Mouse (Mus musculus): ENCODE measurements around the gene Npas3. TPM values are rescaled to one million over a fixed set of nuclear protein-coding genes. Genes with fewer than 3 reads are reported as not detected.

Npas3 gene
- polyA plus RNA-seq, 1 experiment from 2014 or later = 7.2 TPM

DNA sequence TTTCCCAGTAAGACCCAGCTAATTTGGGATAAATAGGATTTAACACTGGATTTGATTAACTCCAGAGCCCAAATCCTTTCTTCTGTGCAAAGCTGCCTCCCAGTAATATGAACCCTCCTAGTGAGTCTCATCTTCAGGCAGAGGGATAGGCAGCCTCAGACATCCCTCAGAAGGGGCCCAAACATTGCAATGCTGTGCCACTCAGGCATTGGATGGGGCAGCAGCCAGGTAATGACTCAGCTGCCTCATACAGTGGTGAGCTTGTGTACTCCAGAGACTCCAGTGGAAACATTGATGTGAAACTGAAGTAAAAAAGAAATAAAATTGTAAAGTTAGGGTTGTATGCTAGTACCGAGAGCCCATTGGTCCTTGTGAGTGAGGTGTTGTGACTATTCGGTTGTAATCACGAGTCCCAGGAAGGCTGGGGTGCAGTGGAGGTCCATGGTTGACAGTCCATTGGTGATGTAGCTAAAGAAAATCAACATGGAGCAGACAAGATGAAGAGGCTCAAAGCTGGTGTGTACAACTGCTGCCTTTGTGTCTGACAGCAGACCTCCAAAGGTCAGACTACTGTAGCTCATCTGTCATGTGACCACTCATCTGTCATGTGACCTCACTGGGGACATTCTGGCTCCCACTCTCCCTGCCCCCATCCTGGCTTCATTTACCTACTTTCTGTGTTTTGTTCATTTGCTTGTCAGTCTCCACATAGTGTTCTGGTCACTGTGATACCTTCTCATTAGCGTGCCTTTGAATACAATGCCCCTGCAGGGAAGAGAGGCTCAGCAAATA lies 383.0 kb downstream of the Npas3 start:
- no peak overlapping the region for H3K4me3 ChIP-seq
- no peak for DNase-seq (ENCODE audit: extremely low spot score, low spot score)
- H3K27me3 ChIP-seq (ENCODE audit: poor library complexity, severe bottlenecking) = no peaks in the 10 kb centered on the region
- H3K9me3 ChIP-seq = no peaks in the 10 kb centered on the region
- no peak overlapping the region for H3K27ac ChIP-seq
- H3K36me3 ChIP-seq (replicated peaks) = no peaks in the 10 kb centered on the region
- WGBS = 87% methylated on average over 4 of the region's 4 CpGs
- H3K4me1 ChIP-seq = peaks cover 50% of the 10 kb centered on the region

DNA sequence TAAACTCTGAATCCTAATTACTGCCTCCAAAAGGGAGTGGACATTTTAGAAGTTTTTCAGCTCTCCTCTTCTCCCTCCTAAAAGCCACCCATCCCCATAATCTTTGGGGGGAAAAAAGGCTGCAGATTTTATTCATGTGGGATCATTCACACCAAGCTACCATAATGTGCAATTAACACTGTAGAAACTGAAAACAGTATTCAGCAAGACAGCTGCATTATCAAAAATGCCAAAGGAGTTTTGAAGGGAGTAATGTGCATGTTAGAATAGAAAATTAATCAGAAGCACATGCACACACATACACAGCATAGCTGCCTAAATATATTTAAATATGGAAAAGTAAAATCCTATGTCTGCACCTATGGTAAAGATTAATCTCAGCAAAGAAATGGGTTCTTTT lies 390.1 kb downstream of the Npas3 start:
- no peaks in the 10 kb centered on the region for H3K27me3 ChIP-seq (ENCODE audit: poor library complexity, severe bottlenecking)
- no peaks in the 10 kb centered on the region for H3K36me3 ChIP-seq (replicated peaks)
- no peak for DNase-seq (ENCODE audit: extremely low spot score, low spot score)
- no peak overlapping the region for H3K27ac ChIP-seq
- no peaks in the 10 kb centered on the region for H3K9me3 ChIP-seq
- no peak overlapping the region for H3K4me3 ChIP-seq
- peaks cover 26% of the 10 kb centered on the region for H3K4me1 ChIP-seq

GRCm38 (mm10) chr12:53647282-53647681 lies 398.8 kb downstream of the Npas3 start:
- no peaks in the 10 kb centered on the region for H3K4me1 ChIP-seq
- no peaks in the 10 kb centered on the region for H3K27me3 ChIP-seq (ENCODE audit: poor library complexity, severe bottlenecking)
- no peaks in the 10 kb centered on the region for H3K36me3 ChIP-seq (replicated peaks)
- no peaks in the 10 kb centered on the region for H3K9me3 ChIP-seq
- no peak overlapping the region for H3K27ac ChIP-seq
- H3K4me3 ChIP-seq = no peak overlapping the region
- WGBS = 87% methylated on average over 2 of the region's 2 CpGs
- no peak for DNase-seq (ENCODE audit: extremely low spot score, low spot score)

DNA sequence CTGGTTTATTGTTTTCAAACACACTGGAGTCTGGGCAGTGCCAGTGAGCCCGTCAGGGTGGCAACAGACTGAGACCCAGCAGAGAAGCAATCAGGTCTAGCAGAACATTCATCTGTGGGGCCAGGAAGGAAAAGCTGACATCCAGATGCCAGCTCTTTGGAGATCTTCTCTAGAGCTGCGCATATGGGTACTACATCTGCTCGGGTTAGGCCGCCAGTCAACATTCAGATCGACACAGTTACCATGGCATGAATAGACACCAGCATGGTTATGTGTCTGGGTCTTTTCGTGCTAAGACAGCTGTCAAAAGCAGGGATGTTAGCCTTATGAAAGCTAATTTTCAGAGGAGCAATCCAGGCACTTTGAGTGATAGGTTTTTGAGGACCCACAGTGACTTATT lies 407.8 kb downstream of the Npas3 start:
- no peak for DNase-seq (ENCODE audit: extremely low spot score, low spot score)
- Histone ChIP-seq H3K27ac (no peak overlapping the region), H3K4me3 (no peak overlapping the region), H3K27me3 (ENCODE audit: poor library complexity, severe bottlenecking) (no peaks in the 10 kb centered on the region), H3K4me1 (no peaks in the 10 kb centered on the region), H3K9me3 (no peaks in the 10 kb centered on the region), H3K36me3 (replicated peaks) (no peaks in the 10 kb centered on the region)
- WGBS = 91% methylated on average over 6 of the region's 6 CpGs

GRCm38 (mm10) chr12:53664084-53664483 lies 415.6 kb downstream of the Npas3 start:
- Histone ChIP-seq H3K27ac (no peak overlapping the region), H3K4me3 (no peak overlapping the region), H3K27me3 (ENCODE audit: poor library complexity, severe bottlenecking) (no peaks in the 10 kb centered on the region), H3K9me3 (no peaks in the 10 kb centered on the region), H3K4me1 (no peaks in the 10 kb centered on the region), H3K36me3 (replicated peaks) (no peaks in the 10 kb centered on the region)
- 81% methylated on average over 5 of the region's 5 CpGs for WGBS
- DNase-seq (ENCODE audit: extremely low spot score, low spot score) = no peak

GRCm38 (mm10) chr12:53671846-53672245 lies 423.4 kb downstream of the Npas3 start:
- Histone ChIP-seq H3K4me3 (no peak overlapping the region), H3K9me3 (no peaks in the 10 kb centered on the region), H3K27ac (no peak overlapping the region), H3K27me3 (ENCODE audit: poor library complexity, severe bottlenecking) (no peaks in the 10 kb centered on the region), H3K4me1 (0 out of 2 replicates have a peak, but pooled peaks cover 4% of the 10 kb centered on the region), H3K36me3 (replicated peaks) (no peaks in the 10 kb centered on the region)
- DNase-seq (ENCODE audit: extremely low spot score, low spot score) = no peak
- WGBS = 92% methylated on average over 2 of the region's 2 CpGs

- no peaks in the 10 kb centered on the region for H3K36me3 ChIP-seq (replicated peaks)
- H3K4me1 ChIP-seq = peaks cover 15% of the 10 kb centered on the region
- DNase-seq (ENCODE audit: extremely low spot score, low spot score) = no peak
- 76% methylated on average over 3 of the region's 3 CpGs for WGBS
- H3K4me3 ChIP-seq = no peak overlapping the region
- H3K27me3 ChIP-seq (ENCODE audit: poor library complexity, severe bottlenecking) = no peaks in the 10 kb centered on the region
- no peaks in the 10 kb centered on the region for H3K9me3 ChIP-seq
- H3K27ac ChIP-seq = no peak overlapping the region
Observed at GRCm38 (mm10) chr12:53677091-53677630, 428.7 kb downstream of the Npas3 start.

DNA sequence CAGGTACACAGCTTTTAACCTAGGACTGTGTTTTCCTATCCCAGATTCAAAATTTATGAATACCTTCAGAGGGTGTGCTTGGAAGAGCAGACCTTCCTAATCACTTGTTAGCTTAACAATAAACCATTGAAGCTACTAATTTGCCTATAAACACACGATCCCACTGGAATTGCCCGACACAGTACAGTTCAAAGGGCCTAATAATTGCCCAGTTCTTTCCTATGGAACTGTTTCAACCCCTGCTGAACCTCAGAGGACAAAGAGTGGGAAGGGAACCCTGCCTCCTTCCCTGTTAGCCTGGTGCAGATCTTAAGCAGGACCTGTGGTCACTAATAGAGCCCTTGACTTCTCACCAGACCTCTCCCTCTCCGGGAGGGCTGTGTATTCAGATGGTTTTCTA lies 429.7 kb downstream of the Npas3 start:
- Histone ChIP-seq H3K27me3 (ENCODE audit: poor library complexity, severe bottlenecking) (no peaks in the 10 kb centered on the region), H3K4me3 (no peak overlapping the region), H3K27ac (no peak overlapping the region), H3K4me1 (peaks cover 15% of the 10 kb centered on the region), H3K9me3 (no peaks in the 10 kb centered on the region), H3K36me3 (replicated peaks) (no peaks in the 10 kb centered on the region)
- no peak for DNase-seq (ENCODE audit: extremely low spot score, low spot score)
- WGBS = 57% methylated on average over 3 of the region's 3 CpGs

DNA sequence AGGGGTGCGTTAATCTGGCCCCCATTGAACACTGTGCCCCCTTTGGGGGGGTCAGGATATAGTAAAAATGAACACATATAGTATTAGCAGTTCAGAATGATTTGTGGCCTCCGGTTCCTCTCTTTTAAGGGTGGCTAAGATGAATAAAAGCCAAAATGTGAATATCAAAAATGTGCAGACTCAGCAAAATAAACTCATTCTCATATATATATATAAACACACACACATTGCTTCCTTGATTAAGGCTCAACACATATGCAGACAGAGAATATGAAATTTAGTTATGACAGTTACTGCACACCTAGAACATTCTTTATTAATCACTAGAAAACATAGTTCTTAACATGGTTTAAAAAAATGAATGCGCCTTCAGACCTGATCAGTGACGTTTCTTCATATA lies 430.7 kb downstream of the Npas3 start:
- WGBS = 97% methylated on average over 4 of the region's 4 CpGs
- H3K4me3 ChIP-seq = no peak overlapping the region
- H3K27ac ChIP-seq = no peak overlapping the region

GRCm38 (mm10) chr12:53680501-53680900 lies 432.0 kb downstream of the Npas3 start:
- Histone ChIP-seq H3K9me3 (no peaks in the 10 kb centered on the region), H3K4me1 (peaks cover 19% of the 10 kb centered on the region), H3K36me3 (replicated peaks) (no peaks in the 10 kb centered on the region), H3K27ac (no peak overlapping the region), H3K27me3 (ENCODE audit: poor library complexity, severe bottlenecking) (no peaks in the 10 kb centered on the region), H3K4me3 (no peak overlapping the region)
- WGBS = 95% methylated on average over 3 of the region's 3 CpGs
- no peak for DNase-seq (ENCODE audit: extremely low spot score, low spot score)

More for the DNA sequence above, 430.7 kb downstream of the Npas3 start:
- no peak for DNase-seq (ENCODE audit: extremely low spot score, low spot score)
- H3K27me3 ChIP-seq (ENCODE audit: poor library complexity, severe bottlenecking) = no peaks in the 10 kb centered on the region
- H3K9me3 ChIP-seq = no peaks in the 10 kb centered on the region
- H3K4me1 ChIP-seq = peaks cover 15% of the 10 kb centered on the region
- H3K36me3 ChIP-seq (replicated peaks) = no peaks in the 10 kb centered on the region

GRCm38 (mm10) chr12:53682036-53682435 lies 433.6 kb downstream of the Npas3 start:
- DNase-seq (ENCODE audit: extremely low spot score, low spot score) = no peak

GRCm38 (mm10) chr12:53692471-53692870 lies 444.0 kb downstream of the Npas3 start:
- Histone ChIP-seq H3K4me3 (no peak overlapping the region), H3K27ac (no peak overlapping the region), H3K36me3 (replicated peaks) (no peaks in the 10 kb centered on the region; the same call in 1 of the 2 replicates), H3K9me3 (no peaks in the 10 kb centered on the region), H3K27me3 (ENCODE audit: poor library complexity, severe bottlenecking) (no peaks in the 10 kb centered on the region), H3K4me1 (no peaks in the 10 kb centered on the region)
- DNase-seq (ENCODE audit: extremely low spot score, low spot score) = no peak
- over 99% methylated on average over 4 of the region's 4 CpGs for WGBS

More at GRCm38 (mm10) chr12:53682036-53682435, 433.6 kb downstream of the Npas3 start:
- 52% methylated on average over 3 of the region's 3 CpGs for WGBS
- no peaks in the 10 kb centered on the region for H3K36me3 ChIP-seq (replicated peaks)
- no peak overlapping the region for H3K4me3 ChIP-seq
- H3K27me3 ChIP-seq (ENCODE audit: poor library complexity, severe bottlenecking) = no peaks in the 10 kb centered on the region
- H3K9me3 ChIP-seq = no peaks in the 10 kb centered on the region
- no peak overlapping the region for H3K27ac ChIP-seq
- peaks cover 14% of the 10 kb centered on the region for H3K4me1 ChIP-seq

DNA sequence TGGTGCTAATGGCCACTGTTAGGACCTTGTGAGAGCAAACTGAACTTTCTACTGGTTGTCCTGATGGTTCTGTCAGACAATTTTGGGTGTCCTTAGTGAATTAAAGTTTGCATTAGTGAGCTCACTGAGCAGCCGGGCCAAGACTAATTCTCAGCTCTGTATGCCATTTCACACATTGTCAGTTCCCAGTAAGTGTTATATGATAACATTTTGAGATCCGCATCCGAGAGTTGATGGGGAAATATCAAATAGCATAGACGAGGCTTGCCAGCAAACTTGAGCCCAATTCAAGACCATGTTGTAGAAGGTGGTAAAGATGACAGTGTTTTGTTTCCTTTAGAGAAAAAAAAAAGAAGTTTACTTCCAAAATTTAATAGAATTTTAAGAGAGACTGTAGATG lies 445.9 kb downstream of the Npas3 start:
- Histone ChIP-seq H3K4me1 (no peaks in the 10 kb centered on the region), H3K27ac (no peak overlapping the region), H3K36me3 (replicated peaks) (no peaks in the 10 kb centered on the region; the same call in 1 of the 2 replicates), H3K4me3 (no peak overlapping the region), H3K27me3 (ENCODE audit: poor library complexity, severe bottlenecking) (no peaks in the 10 kb centered on the region), H3K9me3 (no peaks in the 10 kb centered on the region)
- 89% methylated on average over 4 of the region's 4 CpGs for WGBS
- no peak for DNase-seq (ENCODE audit: extremely low spot score, low spot score)

Measured in forebrain, embryonic 10.5 days (tissue).